8 mouse cellular contexts compared by ENCODE assay signal in the genomic region with DNA sequence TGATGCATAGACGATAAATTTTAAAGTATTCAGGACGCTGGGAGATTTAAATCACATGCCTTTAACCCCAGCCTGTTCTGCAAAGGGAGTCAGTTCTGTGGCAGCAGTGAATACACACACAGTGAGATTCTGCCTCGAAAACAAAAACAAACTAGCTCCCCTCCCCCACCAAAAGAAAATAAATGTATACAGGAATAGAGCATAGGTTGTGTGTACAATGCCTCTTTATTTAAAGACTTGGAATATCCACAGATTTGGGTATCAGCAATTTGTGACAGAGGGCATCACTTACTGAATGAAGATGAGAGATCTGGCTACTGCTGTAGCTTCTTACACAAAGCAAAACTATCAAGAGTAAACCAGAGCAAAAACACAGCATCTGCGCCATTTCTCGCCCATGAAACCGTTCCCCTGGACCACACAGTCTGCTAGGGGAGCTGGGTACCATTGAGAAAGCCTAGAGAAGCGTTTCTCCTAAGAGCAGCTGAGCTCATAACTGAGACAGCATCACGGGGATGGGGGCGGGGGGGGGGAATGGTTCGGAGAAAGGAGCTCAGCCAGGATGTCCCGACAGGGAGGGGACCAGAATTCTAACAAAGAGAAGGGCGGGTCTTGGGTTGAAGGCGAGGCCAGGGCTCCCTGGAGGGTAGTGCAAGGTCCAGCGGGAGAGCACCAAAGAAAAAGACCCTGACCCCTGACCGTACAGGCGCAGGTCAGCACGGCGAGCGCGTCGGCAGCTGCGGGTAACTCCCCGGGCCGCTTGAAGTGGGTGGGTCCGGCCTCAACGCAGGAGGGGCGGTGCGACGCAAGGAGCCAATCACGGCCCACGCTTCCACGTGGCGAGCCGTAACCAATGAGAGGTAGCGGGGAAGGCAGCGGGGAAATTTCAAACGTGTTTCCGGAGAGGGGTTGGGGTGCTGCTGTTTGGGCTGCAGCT. TPM values are rescaled to one million over a fixed set of nuclear protein-coding genes. Genes with fewer than 3 reads are reported as not detected.
DNase-seq lines count a peak whose midpoint lies in the region; ATAC-seq and TF ChIP-seq lines count a peak whose summit lies in the region.

A gene (plus strand): TSS at position 879 of the 937 bp plus-strand sequence.

- H3K4me3 ChIP-seq in hindbrain, postnatal 0 days (ENCODE audit: low read length): peak within 1 kb of the TSS; percentile 78
- H3K4me3 ChIP-seq in left cerebral cortex, adult 2 months: peak within 1 kb of the TSS; percentile 74

- TF ChIP-seq CTCF in hindbrain, postnatal 0 days (IDR thresholded peaks at IDR 0.05; ENCODE audit: low read depth): no peak
- peak; percentile 39 for TF ChIP-seq CTCF in left cerebral cortex, adult 2 months (IDR thresholded peaks at IDR 0.05)

- peak within 1 kb of the TSS; percentile 97 for H3K4me2 ChIP-seq in hindbrain, postnatal 0 days (ENCODE audit: low read depth, low read length)

- H3K4me1 ChIP-seq in hindbrain, postnatal 0 days (ENCODE audit: insufficient read depth, low read length): 0 out of 2 replicates have a peak, but pooled peaks cover 3% of the 10 kb centered on the region

- peak within 1 kb of the TSS; percentile 95 for H3K27ac ChIP-seq in hindbrain, postnatal 0 days
- peak within 1 kb of the TSS; percentile 96 for H3K27ac ChIP-seq in left cerebral cortex, adult 2 months

- intact Hi-C loops in left cerebral cortex, adult 2 months (cut with DNase I): loop anchor here (1.0 kb wide), 1 partner anchor 28 kb away; a partner anchor contains a TSS

- no peaks in the 10 kb centered on the region for H3K27me3 ChIP-seq in hindbrain, postnatal 0 days (ENCODE audit: insufficient read depth, low read length)

- peak within 1 kb of the TSS; percentile 88 for H3K9ac ChIP-seq in hindbrain, postnatal 0 days (replicated peaks; ENCODE audit: low read length)

- peak; percentile 88 for DNase-seq in T-cell, adult 2 months (ENCODE audit: low spot score)
- peak; percentile 85 to 89 for DNase-seq in cerebellum, postnatal 36 days
- peak; percentile 88 for DNase-seq in gastrocnemius, adult 18-20 months (ENCODE audit: low spot score)
- DNase-seq in hindbrain, postnatal 0 days (ENCODE audit: low spot score): peak; percentile 97
- DNase-seq in left cerebral cortex, adult 2 months (ENCODE audit: extremely low spot score in 1 of 2, low spot score in 2 of 2): peak; percentile 90
- peak; percentile 89 to 94 for DNase-seq in right cerebral cortex, adult 2 months (ENCODE audit: low spot score in 2 of 2)
- peak; percentile 91 for DNase-seq in urinary bladder, postnatal 14 days (ENCODE audit: low spot score)

- peak; percentile 100 for ATAC-seq in hindbrain, postnatal 0 days
- ATAC-seq in megakaryocyte, adult 5-6 weeks (ENCODE audit: poor library complexity, severe bottlenecking): peak; percentile 96

- no peaks in the 10 kb centered on the region for H3K36me3 ChIP-seq in hindbrain, postnatal 0 days (ENCODE audit: insufficient read depth, low read length)

- H3K9me3 ChIP-seq in hindbrain, postnatal 0 days (ENCODE audit: low read length): no peaks in the 10 kb centered on the region

- WGBS in hindbrain, postnatal 0 days: 0% methylated on average over 38 of the region's 38 CpGs

RNA-seq across cellular contexts. Expression of the gene that starts here (rescaled TPM):
- total RNA-seq in gastrocnemius, adult 18-20 months (2021): under 1 TPM in 1 of 2 experiments, not detected in 1; 0.14 TPM
- total RNA-seq in hindbrain, postnatal 0 days (2014; rRNA removed): 3.0 and 4.0 TPM in 2 replicates
- 4.3 and 6.0 TPM in 2 replicates for polyA plus RNA-seq in hindbrain, postnatal 0 days (2015; fragmentation: Nextera tagmentation; extraction: Ambion mirVana)
- total RNA-seq in left cerebral cortex, adult 2 months (2021): under 1 TPM; 0.49 to 0.72 TPM
- total RNA-seq in megakaryocyte, adult 5-6 weeks (2015): 29.1 and 33.4 TPM in 2 replicates
- total RNA-seq in megakaryocyte, adult 5-6 weeks (2017): 39.1 and 43.7 TPM in 2 replicates

Comparison
In these comparisons a context has a peak if more than half of its experiments do, and no peak if none do; other contexts are left out.
1. Peak in every context shown above with its lines: DNase-seq, ATAC-seq, H3K4me3 ChIP-seq and H3K27ac ChIP-seq.
2. Peak in DNase-seq in gastrocnemius, adult 18-20 months; RNA of the gene not detected or under 1 TPM.
3. Peak in DNase-seq, H3K4me3 ChIP-seq and H3K27ac ChIP-seq in left cerebral cortex, adult 2 months; RNA of the gene not detected or under 1 TPM.